Mouse (Mus musculus): ENCODE data around the gene Cenpn.
A peak's percentile ranks its signal among the peaks of the same experiment; 100 is the strongest.

Cenpn gene

GRCm38 (mm10) chr8:116921337-116922059 lies at the start of gene Cenpn, which contains the start of gene Cmc2:
Gene Cenpn, plus strand, starts transcription at chr8:116921730.
Gene Cmc2, minus strand, starts transcription at chr8:116921455.
- DNase-seq, result peak; percentile 94

- DNase-seq, result no peak
Measured at GRCm38 (mm10) chr8:116872761-116873342, 48.7 kb upstream of the Cenpn start.

- no peak for DNase-seq
Measured at GRCm38 (mm10) chr8:116873586-116873985, 47.9 kb upstream of the Cenpn start.

- no peak for DNase-seq
Measured at GRCm38 (mm10) chr8:116873986-116874385, 47.5 kb upstream of the Cenpn start.

- no peak for DNase-seq
Measured at GRCm38 (mm10) chr8:116875798-116876450, 45.6 kb upstream of the Cenpn start.

- no peak for DNase-seq
Measured at GRCm38 (mm10) chr8:116881396-116881795, 40.1 kb upstream of the Cenpn start.

GRCm38 (mm10) chr8:116887813-116888212 lies 33.7 kb upstream of the Cenpn start:
- DNase-seq, result no peak

- DNase-seq, result no peak
Measured at GRCm38 (mm10) chr8:116891446-116891845, 30.1 kb upstream of the Cenpn start.

GRCm38 (mm10) chr8:116892130-116892529 lies 29.4 kb upstream of the Cenpn start:
- DNase-seq, result no peak

- no peak for DNase-seq
Measured at GRCm38 (mm10) chr8:116892636-116893035, 28.9 kb upstream of the Cenpn start.

- no peak for DNase-seq
Measured at GRCm38 (mm10) chr8:116893938-116894337, 27.6 kb upstream of the Cenpn start.

- DNase-seq, result no peak
Measured at GRCm38 (mm10) chr8:116895521-116895920, 26.0 kb upstream of the Cenpn start.

- no peak for DNase-seq
Measured at GRCm38 (mm10) chr8:116904736-116905135, 16.8 kb upstream of the Cenpn start.

- no peak for DNase-seq
Measured at GRCm38 (mm10) chr8:116905252-116905651, 16.3 kb upstream of the Cenpn start.

- no peak for DNase-seq
Measured at GRCm38 (mm10) chr8:116905836-116906235, 15.7 kb upstream of the Cenpn start.

- DNase-seq, result no peak
Measured at GRCm38 (mm10) chr8:116921005-116921336, 559 bp upstream of the Cenpn start.

- no peak for DNase-seq
Measured at GRCm38 (mm10) chr8:116922060-116922757, 679 bp downstream of the Cenpn start.

- DNase-seq, result no peak
Measured at GRCm38 (mm10) chr8:116923526-116923925, 2.0 kb downstream of the Cenpn start.

- peak; percentile 23 for DNase-seq
Measured at GRCm38 (mm10) chr8:116927880-116928279, 6.3 kb downstream of the Cenpn start.

GRCm38 (mm10) chr8:116928588-116928987 lies 7.1 kb downstream of the Cenpn start:
- DNase-seq, result no peak

GRCm38 (mm10) chr8:116934976-116935375 lies 13.4 kb downstream of the Cenpn start:
- no peak for DNase-seq

GRCm38 (mm10) chr8:116935506-116935905 lies 14.0 kb downstream of the Cenpn start:
- DNase-seq, result no peak

GRCm38 (mm10) chr8:116942284-116943058 lies 20.9 kb downstream of the Cenpn start:
- DNase-seq, result no peak

All from right cerebral cortex, postnatal 4 days (tissue).